Mouse (Mus musculus) lung, postnatal 0 days (tissue): ENCODE data around the gene Asah2.

ENCODE experiments used
- CTCF ChIP-seq: IDR thresholded peaks from 2 replicates; pipeline ENCODE4 v1.5.1; 2016; ENCODE audit warnings: antibody characterized with exemption, mild to moderate bottlenecking
- EP300 ChIP-seq: IDR thresholded peaks from 2 replicates; pipeline ENCODE4 v1.6.1; 2016; ENCODE audit warnings: antibody characterized with exemption, mild to moderate bottlenecking, control low read depth

GRCm38 (mm10) chr19:32055725-32056124, 52.3 kb downstream of the Asah2 start:
- TF ChIP-seq CTCF (no peak), EP300 (no peak)
